Mouse (Mus musculus) thymus, adult 2 months (tissue): Measurements from ENCODE around the gene Akap7.

Source experiments
- CTCF ChIP-seq: fragments of 200-500 bp; IDR thresholded peaks from 2 replicates; pipeline ENCODE4 v1.5.1; 2012; ENCODE audit warnings: mild to moderate bottlenecking, control low read depth, low read length, moderate library complexity, borderline replicate concordance; ENCODE audit not compliant: control insufficient read depth, poor library complexity, insufficient read depth; ENCODE audit errors: extremely low read depth
- POLR2A ChIP-seq: fragments of 200-500 bp; IDR thresholded peaks from 2 replicates; pipeline ENCODE4 v1.6.1; 2012; ENCODE audit warnings: mild to moderate bottlenecking, low read length, control low read depth, moderate library complexity; ENCODE audit not compliant: control insufficient read depth, poor library complexity, insufficient read depth; ENCODE audit errors: extremely low read depth

DNA sequence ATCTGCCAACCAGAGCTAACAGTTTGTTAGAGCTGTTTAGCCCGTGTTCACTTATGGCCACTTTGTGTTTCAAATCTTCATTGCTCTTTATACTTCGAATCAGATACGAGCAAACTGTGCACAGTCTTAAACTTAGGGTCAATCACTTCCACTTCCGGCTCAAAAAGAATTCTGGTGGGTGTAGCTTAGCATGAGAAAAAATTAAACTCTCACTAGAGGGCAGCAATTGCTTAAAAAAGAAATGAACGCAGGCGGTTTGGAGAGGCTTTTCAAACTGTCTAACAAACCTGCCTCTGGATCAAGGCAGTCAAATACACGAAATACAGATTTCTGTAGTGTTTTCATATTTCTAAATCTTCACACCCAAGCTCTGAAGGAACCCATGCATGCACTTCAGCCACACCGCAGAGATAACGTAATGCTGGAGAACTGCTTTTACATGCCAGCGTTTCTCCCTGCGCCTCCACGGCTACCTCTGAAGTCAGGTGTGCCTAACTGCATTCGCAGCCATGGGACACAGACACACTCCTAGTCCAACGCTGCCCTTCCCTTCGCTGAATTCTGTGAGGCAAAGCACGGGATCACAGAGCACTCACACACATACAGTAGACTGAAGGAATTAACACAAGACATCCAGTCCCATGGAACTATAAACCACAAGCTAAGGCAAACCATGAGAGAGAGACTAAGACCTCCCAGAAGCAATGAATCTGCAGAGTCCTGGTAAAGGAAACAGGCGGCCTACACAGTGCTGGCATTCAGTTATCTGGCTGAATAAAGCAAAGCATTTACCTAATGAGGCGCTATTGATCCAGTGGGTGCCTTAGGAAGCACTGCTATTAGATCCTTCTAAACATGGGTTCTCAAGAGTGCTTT is 39.0 kb downstream of the Akap7 start:
- TF ChIP-seq POLR2A: no peak
- no peak for TF ChIP-seq CTCF
